Mouse (Mus musculus): ENCODE measurements around the gene Ciart. TPM values are rescaled to one million over a fixed set of nuclear protein-coding genes. Genes with fewer than 3 reads are reported as not detected.

Gene Ciart
- 23.9 TPM for total RNA-seq (2023)

DNA sequence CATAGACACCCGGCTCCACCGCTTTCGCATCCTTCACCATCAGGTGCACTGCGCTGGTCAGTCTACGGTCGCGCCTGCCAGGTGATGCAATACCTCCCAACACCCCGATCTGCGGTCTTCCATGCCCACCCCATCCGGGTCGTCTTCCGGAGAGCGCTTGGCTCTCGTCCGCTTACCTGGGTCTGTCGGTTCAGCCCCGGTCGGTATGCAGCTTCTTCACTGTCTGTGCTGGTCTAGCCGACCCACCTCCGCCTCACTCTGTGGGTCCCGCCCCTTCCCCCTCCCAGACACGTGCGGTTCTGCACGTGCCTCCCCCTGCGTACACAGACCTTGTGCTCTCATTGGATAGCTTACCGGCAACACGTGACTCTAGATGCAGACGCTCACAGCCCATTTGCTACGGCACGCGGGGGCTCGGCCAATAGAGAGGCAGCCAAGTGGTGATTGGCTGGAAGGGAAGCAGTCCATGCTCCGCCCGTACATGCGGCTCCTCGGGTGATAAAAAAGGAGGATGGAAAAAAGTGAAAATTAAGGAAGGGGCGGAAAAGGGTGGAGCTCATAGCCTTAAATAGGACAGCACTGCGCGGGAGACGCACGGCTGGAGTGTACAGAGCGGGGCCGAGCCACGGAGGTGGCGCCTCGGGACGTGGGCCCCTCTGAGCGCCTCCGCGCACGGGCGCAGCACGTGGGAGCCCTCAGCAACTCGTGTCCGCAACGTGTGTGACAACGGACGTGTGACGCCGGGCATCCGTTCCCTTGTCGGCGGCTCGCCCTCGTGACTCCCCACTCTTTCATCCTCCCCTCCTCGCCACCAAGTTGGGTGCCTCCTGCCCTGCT lies at the start of gene Ciart:
Gene Ciart (minus strand): TSS at position 273 of the 837 bp plus-strand sequence.

DNA sequence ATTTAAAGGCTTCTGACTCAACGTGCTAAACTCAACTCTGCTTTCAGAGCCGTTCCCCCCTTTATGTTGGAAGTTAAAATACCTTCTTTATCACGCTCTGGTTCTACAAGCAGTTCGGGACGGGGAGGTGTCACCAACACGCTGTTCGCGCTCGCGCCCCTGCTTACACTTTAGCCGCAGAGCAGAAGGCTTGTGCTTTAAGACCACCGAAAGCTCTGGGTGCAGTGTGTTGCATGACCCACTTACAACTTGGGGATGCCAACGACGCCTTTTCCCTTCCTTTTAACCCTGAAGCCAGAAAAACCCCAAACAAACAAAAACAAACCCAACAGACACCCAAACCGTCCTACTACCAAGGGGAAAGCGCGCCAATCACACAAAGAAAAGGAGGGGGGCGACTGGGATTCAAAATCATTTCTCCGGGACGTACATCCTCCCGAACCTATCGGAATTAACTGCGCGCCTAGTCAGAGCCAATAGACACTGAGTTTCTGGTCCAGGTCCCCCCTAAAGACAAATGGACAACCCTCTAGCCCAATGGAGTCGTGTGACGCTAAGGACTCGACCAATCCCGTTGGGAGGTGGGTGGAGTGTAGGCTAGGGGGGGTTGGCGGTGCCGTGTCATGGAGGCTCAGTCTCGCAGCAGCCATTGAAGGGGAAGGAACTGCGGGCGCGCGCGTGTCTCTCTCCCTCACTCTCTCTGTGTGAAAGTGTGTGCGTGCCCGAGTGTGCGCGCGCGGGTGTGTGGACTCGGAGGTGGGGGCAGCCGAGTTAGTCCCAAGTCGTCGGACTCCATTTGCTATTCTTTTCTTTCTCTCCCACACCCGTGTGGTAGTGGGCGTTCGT lies 46.8 kb upstream of the Ciart start, which contains the start of gene Anp32e:
Gene Anp32e (plus strand): TSS at position 589 of the 846 bp plus-strand sequence.

DNA sequence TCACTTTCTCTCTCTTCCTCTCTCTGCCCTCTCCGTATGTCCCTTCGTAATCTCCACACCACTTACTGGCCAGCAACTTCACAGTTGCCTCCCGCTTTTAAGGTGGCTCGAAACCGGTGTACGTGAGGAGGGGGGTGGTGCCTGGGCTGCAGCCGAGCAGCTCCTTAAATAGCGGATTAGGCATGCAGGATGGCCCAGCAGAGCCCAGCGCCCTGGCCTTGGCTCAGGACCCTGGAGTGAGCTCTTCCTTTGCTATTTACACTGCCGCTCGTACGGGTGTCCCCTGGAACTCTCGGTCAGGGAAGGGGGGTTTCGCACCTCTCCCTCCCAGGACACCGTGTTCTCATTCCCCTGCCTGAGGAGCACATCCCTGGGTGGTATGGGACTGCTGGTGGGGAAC lies 22.5 kb upstream of the Ciart start, which contains the start of gene Car14:
Gene Car14 (minus strand): TSS at position 124 of the 400 bp plus-strand sequence.

DNA sequence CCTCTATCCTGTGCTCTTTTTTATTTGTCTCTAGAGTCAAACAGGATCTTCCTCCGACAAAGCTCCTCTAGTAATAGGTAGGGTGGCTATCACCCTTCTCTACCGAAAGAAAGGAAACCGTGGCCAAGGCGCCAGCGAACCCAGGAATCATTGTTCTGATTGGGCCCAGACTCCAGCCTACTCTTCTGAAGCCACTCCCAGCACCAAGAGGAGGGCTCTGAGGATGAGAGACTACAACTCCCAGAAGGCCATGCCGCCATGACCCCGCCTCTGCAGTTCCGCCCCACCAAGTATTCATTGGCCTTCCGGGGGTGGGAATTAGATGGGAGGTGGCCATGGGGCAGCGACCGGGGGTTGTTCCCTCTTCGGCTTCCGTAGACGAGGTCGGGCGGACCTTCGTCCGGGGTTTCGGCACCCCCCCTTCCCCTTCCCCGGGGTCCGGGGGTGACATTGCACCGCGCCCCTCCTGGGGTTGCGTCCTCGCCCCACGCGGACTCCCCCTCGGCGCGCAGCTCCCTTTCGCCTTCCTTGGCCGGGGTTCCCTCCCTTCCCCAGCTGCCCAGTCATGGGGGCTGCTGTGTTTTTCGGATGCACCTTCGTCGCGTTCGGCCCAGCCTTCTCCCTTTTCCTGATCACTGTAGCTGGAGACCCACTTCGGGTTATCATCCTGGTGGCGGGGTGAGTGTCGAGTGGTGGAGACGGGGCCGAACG lies 11.7 kb upstream of the Ciart start, which contains the start of gene Aph1a:
Gene Aph1a (plus strand): TSS at position 364 of the 711 bp plus-strand sequence.

DNA sequence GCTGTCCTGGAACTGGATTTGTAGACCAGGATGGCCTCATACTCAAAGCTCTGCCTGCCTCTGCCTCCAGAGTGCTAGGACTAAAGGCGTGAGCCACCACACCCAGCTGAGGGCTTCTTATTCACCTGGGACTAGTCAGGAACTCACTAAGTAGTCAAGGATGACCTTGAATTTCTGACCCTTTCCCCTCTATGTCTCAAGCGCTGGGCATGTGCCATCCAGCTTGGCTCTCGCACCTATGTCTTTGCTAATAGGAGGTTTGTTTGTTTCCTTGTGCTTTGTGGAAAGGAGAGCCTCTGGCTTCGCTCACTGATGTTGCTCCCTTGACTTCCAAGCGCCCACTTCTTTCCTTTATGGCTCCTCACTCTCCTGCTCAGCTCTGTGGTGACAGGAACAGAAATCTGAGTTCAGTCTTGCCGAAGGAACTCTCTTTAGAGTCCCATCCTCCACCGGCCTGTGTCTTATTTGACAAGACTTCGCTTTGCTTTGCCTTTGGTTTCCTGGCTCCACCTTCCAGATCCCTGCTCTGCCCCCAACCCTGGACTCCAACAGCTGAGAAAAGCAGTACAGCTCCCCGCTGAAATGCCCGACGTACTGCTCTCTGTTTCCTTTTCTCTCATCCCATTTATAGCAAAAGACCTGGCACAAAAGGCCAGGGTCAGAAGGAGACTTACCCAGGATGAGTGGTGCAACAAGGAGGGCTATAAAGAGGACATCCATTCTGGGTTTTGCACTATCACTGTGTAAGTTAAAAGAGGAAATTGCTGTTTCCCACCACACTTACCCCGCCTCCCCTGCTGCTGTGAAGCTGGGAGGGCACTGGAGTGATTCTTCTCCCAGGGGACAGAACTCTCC lies 9.4 kb upstream of the Ciart start, which contains the start of gene BC028528:
Gene BC028528 (minus strand): TSS at position 795 of the 855 bp plus-strand sequence.

DNA sequence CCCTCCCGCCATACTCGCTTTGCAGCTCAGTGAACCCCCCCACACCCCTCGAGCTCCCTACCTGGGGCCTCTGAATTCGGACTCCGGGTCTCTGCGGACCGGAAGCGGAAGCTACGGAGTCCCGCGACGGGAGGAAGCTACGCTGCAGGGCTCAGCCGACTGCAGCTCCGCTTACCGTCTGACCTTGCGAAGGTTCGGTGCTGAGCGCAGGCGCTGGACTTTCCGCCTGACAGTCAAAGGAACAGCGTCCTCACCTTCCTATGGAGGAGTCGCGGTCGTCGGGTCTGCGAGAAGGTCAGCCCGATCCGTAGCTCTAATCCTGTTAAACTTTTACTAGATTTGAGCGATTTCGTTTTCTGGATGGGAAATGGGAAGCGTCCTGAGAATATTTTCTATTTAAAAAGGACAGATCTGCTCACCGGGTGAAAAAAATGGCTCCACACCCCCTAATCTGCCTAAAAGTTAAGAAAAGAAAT lies 10.6 kb downstream of the Ciart start, which contains the start of gene Mrps21:
Gene Mrps21 (minus strand): TSS at position 128 of the 476 bp plus-strand sequence.

DNA sequence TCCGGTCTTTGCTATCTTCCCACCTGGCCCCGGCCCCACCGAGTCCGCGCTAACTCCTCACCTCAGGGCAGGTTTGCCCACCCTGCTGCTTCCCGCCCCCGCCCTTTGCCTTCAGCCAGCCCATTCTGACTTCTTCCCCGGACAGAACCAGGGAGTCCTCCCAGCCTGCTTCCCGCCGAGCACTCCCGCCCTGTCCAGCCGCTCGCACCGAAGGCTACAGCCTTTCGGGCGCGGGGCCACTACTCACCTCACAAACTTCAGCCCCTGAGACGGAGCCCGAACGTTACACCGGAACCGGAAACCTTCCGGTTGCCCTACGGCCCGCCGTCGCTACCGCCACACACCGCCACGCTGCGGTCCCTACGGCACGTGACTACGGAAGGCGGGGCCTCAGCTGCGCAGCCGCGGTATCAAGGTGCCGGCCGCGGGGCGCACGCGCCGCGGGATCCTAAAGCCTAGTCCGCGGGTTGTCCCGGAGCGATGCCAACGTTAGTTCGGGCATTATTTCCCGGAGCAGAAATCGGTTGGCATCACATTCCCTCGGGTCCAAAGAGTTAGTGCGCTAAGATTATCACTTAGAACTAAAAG lies 26.5 kb downstream of the Ciart start, which contains the start of gene Prpf3:
Gene Prpf3 (minus strand): TSS at position 384 of the 588 bp plus-strand sequence.

Other genes with a start within 250 kb of the Ciart start
- gene Mcl1, start 223.5 kb downstream of the Ciart start, total RNA-seq (2023): 357 TPM
- 14.0 TPM for gene Adamtsl4, start 194.3 kb downstream of the Ciart start, total RNA-seq (2023)
- 170 TPM for gene Ecm1, start 142.7 kb downstream of the Ciart start, total RNA-seq (2023)
- gene Tars2, start 122.0 kb downstream of the Ciart start, total RNA-seq (2023): 127 TPM
- gene Rprd2, start 63.4 kb downstream of the Ciart start, total RNA-seq (2023): 114 TPM
- 74.2 TPM for gene Prpf3, start 26.4 kb downstream of the Ciart start, total RNA-seq (2023)
- 76.7 TPM for gene Mrps21, start 10.7 kb downstream of the Ciart start, total RNA-seq (2023)
- gene BC028528, start 9.8 kb upstream of the Ciart start, total RNA-seq (2023): 2.3 TPM
- 47.5 TPM for gene Aph1a, start 11.7 kb upstream of the Ciart start, total RNA-seq (2023)
- gene Car14, start 22.4 kb upstream of the Ciart start, total RNA-seq (2023): not detected
- gene Anp32e, start 47.0 kb upstream of the Ciart start, total RNA-seq (2023): 98.7 TPM
- 21.9 TPM for gene Plekho1, start 113.8 kb upstream of the Ciart start, total RNA-seq (2023)
- 15.1 TPM for gene Vps45, start 176.2 kb upstream of the Ciart start, total RNA-seq (2023)
- 20.8 TPM for gene Otud7b, start 222.3 kb upstream of the Ciart start, total RNA-seq (2023)

All from CD4-positive naive resting alpha-beta T cell, adult 57 days (primary cell).